Mouse (Mus musculus): ENCODE data around the gene Cyp27b1. TPM values are rescaled to one million over a fixed set of nuclear protein-coding genes. Genes with fewer than 3 reads are reported as not detected.

Gene Cyp27b1
- total RNA-seq, 2 experiments from 2014 or later: 0.27 to 0.30 TPM

DNA sequence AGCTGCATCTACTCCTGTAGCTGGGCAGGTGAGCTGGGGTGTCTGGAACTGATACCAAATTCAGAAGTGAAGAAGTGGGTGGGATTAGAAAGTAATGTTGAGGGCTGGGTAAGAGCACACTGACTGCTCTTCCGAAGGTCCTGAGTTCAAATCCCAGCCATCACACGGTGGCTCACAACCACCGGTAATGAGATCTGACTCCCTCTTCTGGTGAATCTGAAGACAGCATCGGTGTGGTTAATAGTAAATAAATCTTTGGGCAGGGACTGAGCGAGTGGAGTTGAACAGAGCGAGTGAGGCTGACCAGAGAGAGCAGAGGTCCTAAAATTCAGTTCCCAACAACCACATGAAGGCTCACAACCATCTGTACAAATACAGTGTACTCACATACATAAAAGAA is 37.6 kb downstream of the Cyp27b1 start:
- DNase-seq: no peak

DNA sequence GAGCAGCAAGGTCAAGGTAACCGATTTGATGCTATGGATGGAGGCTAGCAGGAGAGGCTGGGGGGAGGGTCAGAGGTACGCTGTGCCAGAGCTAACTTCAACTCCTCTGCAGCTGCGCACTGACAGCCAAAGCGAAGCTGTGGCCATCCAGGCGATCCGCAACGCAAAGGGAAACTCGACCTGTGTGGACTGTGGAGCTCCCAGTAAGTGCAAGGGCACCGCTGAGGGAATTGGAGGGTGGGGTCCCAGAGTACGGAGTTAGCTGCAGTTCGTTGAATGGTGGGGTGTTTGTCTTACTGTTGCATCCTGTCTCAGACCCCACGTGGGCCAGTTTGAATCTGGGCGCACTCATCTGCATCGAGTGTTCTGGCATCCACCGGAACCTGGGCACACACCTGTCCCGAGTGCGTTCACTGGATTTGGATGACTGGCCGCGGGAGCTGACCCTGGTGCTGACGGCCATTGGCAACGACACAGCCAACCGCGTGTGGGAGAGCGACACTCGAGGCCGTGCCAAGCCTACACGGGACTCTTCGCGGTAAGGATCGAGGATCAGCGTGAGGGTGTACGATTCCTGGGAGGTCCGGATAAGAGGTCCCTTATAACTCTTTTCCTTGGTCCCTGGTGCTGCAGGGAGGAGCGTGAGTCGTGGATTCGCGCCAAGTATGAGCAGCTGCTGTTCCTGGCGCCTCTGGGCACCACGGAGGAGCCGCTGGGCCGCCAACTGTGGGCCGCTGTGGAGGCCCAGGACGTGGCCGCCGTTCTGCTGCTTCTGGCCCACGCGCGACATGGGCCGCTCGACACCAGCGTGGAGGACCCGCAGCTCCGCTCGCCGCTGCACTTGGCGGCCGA is 42.7 kb downstream of the Cyp27b1 start:
- peak; percentile 77 for DNase-seq

GRCm38 (mm10) chr10:127091507-127092396 is 43.7 kb downstream of the Cyp27b1 start:
- DNase-seq: peak; percentile 74

GRCm38 (mm10) chr10:127092742-127093141 is 44.7 kb downstream of the Cyp27b1 start:
- DNase-seq: no peak

GRCm38 (mm10) chr10:127094382-127094802 is 46.3 kb downstream of the Cyp27b1 start:
- DNase-seq: no peak

GRCm38 (mm10) chr10:127098514-127098913 is 50.5 kb downstream of the Cyp27b1 start:
- no peak for DNase-seq

GRCm38 (mm10) chr10:127099191-127099590 is 51.1 kb downstream of the Cyp27b1 start:
- DNase-seq: no peak

- no peak for DNase-seq
Observed at GRCm38 (mm10) chr10:127099868-127100267, 51.8 kb downstream of the Cyp27b1 start.

GRCm38 (mm10) chr10:127100414-127100813 is 52.4 kb downstream of the Cyp27b1 start:
- DNase-seq: no peak

DNA sequence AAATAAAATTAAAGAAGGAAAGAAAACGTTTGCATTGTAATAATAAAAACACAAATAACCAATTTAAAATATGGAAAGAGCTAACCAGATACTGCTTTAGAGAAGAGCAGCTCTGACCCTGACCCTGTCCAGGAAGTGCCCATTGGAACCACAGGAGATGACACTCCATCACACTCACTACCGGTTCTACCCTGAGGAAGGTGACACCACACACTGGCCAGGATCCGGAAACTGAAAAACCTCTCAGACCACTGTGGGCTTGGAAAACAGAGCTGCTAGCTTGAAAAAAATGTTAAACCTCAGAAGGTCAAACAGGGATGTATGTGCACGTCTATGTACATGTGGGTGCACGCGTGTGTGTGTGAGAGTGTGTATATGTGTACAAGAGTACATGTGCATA is 53.1 kb downstream of the Cyp27b1 start:
- DNase-seq: no peak

Small RNA genes lying within 50 kb of the gene (microRNA-seq; reads per million reads assigned to microRNA genes)
- gene Mir546: 3.2 reads per million

Other genes starting within 250 kb of the Cyp27b1 start
- 10 to 100 TPM in 1 of 2 experiments, 1 to 10 TPM in 1; 7.4 to 11.3 TPM for gene Atp23, start 146.9 kb upstream of the Cyp27b1 start, total RNA-seq (2021)
- gene Ctdsp2, start 69.5 kb upstream of the Cyp27b1 start, total RNA-seq (2021): 100 to 1,000 TPM; 137 to 168 TPM
- gene Avil, start 47.5 kb upstream of the Cyp27b1 start, total RNA-seq (2021): 1 to 10 TPM in 1 of 2 experiments, under 1 TPM in 1; 0.72 to 2.1 TPM
- 10 to 100 TPM; 74.9 to 76.1 TPM for gene Tsfm, start 17.4 kb upstream of the Cyp27b1 start, total RNA-seq (2021)
- 10 to 100 TPM; 14.9 to 17.6 TPM for gene Mettl1, start 6.8 kb upstream of the Cyp27b1 start, total RNA-seq (2021)
- under 1 TPM; 0.24 to 0.42 TPM for gene Eef1akmt3, start 6.7 kb upstream of the Cyp27b1 start, total RNA-seq (2021)
- 1 to 10 TPM; 6.5 to 6.9 TPM for gene March9, start 11.9 kb downstream of the Cyp27b1 start, total RNA-seq (2021)
- 100 to 1,000 TPM; 267 to 302 TPM for gene Cdk4, start 15.3 kb downstream of the Cyp27b1 start, total RNA-seq (2021)
- gene Tspan31, start 22.0 kb downstream of the Cyp27b1 start, total RNA-seq (2021): 10 to 100 TPM; 81.7 to 94.3 TPM
- 1 to 10 TPM; 5.7 to 6.2 TPM for gene Agap2, start 27.0 kb downstream of the Cyp27b1 start, total RNA-seq (2021)
- 10 to 100 TPM; 82.0 to 88.6 TPM for gene Os9, start 72.9 kb downstream of the Cyp27b1 start, total RNA-seq (2021)
- gene B4galnt1, start 117.0 kb downstream of the Cyp27b1 start, total RNA-seq (2021): 10 to 100 TPM; 12.7 to 16.3 TPM
- 10 to 100 TPM in 1 of 2 experiments, 1 to 10 TPM in 1; 7.4 to 13.7 TPM for gene Slc26a10, start 132.4 kb downstream of the Cyp27b1 start, total RNA-seq (2021)
- 10 to 100 TPM; 18.1 to 26.5 TPM for gene Arhgef25, start 141.8 kb downstream of the Cyp27b1 start, total RNA-seq (2021)
- 10 to 100 TPM; 48.3 to 69.4 TPM for gene Dtx3, start 147.5 kb downstream of the Cyp27b1 start, total RNA-seq (2021)
- gene Pip4k2c, start 163.3 kb downstream of the Cyp27b1 start, total RNA-seq (2021): 10 to 100 TPM; 27.7 to 30.9 TPM
- 10 to 100 TPM in 1 of 2 experiments, 1 to 10 TPM in 1; 7.4 to 16.9 TPM for gene Kif5a, start 215.1 kb downstream of the Cyp27b1 start, total RNA-seq (2021)
- gene Dctn2, start 218.1 kb downstream of the Cyp27b1 start, total RNA-seq (2021): 100 to 1,000 TPM; 151 to 164 TPM
- 10 to 100 TPM; 42.9 to 66.4 TPM for gene Mbd6, start 240.8 kb downstream of the Cyp27b1 start, total RNA-seq (2021)